Mouse (Mus musculus): ENCODE measurements around the gene Zzz3. TPM values are rescaled to one million over a fixed set of nuclear protein-coding genes. Genes with fewer than 3 reads are reported as not detected.

The Zzz3 gene
- polyA plus RNA-seq, 1 experiment from 2014 or later = 68.6 TPM

DNA sequence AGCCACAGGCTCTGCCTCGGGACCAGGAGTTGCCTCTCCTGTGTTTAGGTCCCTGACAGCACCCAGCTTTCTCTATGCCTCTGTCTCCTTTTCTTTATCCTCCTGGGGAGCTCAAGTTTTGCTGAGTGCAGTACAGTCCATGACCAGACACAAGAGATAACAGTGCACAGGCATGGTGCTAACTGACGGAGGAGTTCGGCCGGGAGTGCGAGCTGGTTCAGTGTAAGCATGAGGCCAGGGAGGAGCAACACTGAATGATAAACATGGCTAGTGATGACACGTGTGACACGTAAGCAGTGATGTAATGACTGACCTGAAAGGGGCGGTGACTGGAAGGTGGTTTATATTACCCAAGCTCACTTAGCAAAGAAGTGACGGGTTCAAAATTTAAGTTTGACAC lies 71.6 kb downstream of the Zzz3 start:
- no peaks in the 10 kb centered on the region for H3K9me3 ChIP-seq (ENCODE audit: low read depth, low read length)
- no peaks in the 10 kb centered on the region for H3K27me3 ChIP-seq (ENCODE audit: insufficient read depth, low read length)
- H3K4me1 ChIP-seq (ENCODE audit: insufficient read depth) = no peaks in the 10 kb centered on the region
- no peak overlapping the region for H3K27ac ChIP-seq (ENCODE audit: low read depth)
- no peak overlapping the region for H3K4me3 ChIP-seq (ENCODE audit: low read depth, low read length)
- DNase-seq (no peak), ATAC-seq (ENCODE audit: insufficient read depth) (0 out of 2 replicates have a peak, but pooled peaks have one; percentile 33)
- peaks cover 20% of the 10 kb centered on the region for H3K36me3 ChIP-seq (ENCODE audit: insufficient read depth)
- WGBS = 59% methylated on average over 9 of the region's 9 CpGs
- no peak overlapping the region for H3K4me2 ChIP-seq
- H3K9ac ChIP-seq = no peak overlapping the region
- TF ChIP-seq CTCF (IDR thresholded peaks at IDR 0.05; ENCODE audit: low read depth) = no peak

GRCm38 (mm10) chr3:152467312-152467711 lies 72.0 kb downstream of the Zzz3 start:
- H3K4me2 ChIP-seq = no peak overlapping the region
- no peak overlapping the region for H3K9ac ChIP-seq
- no peak for DNase-seq
- peaks cover 16% of the 10 kb centered on the region for H3K36me3 ChIP-seq (ENCODE audit: insufficient read depth)
- TF ChIP-seq CTCF (IDR thresholded peaks at IDR 0.05; ENCODE audit: low read depth) = no peak
- no peak for ATAC-seq (ENCODE audit: insufficient read depth)
- no peaks in the 10 kb centered on the region for H3K27me3 ChIP-seq (ENCODE audit: insufficient read depth, low read length)
- WGBS = 76% methylated on average over 4 of the region's 4 CpGs
- H3K9me3 ChIP-seq (ENCODE audit: low read depth, low read length) = no peaks in the 10 kb centered on the region
- H3K4me1 ChIP-seq (ENCODE audit: insufficient read depth) = no peaks in the 10 kb centered on the region
- no peak overlapping the region for H3K27ac ChIP-seq (ENCODE audit: low read depth)
- no peak overlapping the region for H3K4me3 ChIP-seq (ENCODE audit: low read depth, low read length)

DNA sequence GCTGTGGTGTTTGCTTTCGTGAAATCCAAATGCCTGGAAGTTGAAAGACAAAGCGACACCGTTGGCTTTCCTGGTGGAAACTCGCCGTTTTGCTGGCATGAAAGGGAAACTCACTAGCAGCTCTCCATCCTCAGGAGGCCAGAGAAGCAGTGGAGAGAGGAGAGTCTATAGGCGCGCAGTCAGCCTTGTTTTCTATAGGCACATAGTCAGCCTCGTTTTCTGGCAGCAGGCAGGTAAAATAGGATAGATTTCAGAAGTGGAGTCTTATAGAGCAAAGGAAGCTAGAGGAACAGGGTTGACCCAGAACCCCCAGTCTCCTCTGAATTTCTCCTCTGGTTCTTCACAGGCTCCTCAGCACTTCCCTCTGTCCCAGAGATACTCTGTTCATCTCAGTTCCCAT lies 72.8 kb downstream of the Zzz3 start:
- 87% methylated on average over 8 of the region's 8 CpGs for WGBS
- no peaks in the 10 kb centered on the region for H3K9me3 ChIP-seq (ENCODE audit: low read depth, low read length)
- no peak overlapping the region for H3K4me2 ChIP-seq
- no peak overlapping the region for H3K9ac ChIP-seq
- peaks cover 12% of the 10 kb centered on the region for H3K36me3 ChIP-seq (ENCODE audit: insufficient read depth)
- H3K27ac ChIP-seq (ENCODE audit: low read depth) = no peak overlapping the region
- TF ChIP-seq CTCF (IDR thresholded peaks at IDR 0.05; ENCODE audit: low read depth) = no peak
- no peaks in the 10 kb centered on the region for H3K27me3 ChIP-seq (ENCODE audit: insufficient read depth, low read length)
- H3K4me3 ChIP-seq (ENCODE audit: low read depth, low read length) = no peak overlapping the region
- ATAC-seq (ENCODE audit: insufficient read depth) (no peak), DNase-seq (no peak)
- no peaks in the 10 kb centered on the region for H3K4me1 ChIP-seq (ENCODE audit: insufficient read depth)

DNA sequence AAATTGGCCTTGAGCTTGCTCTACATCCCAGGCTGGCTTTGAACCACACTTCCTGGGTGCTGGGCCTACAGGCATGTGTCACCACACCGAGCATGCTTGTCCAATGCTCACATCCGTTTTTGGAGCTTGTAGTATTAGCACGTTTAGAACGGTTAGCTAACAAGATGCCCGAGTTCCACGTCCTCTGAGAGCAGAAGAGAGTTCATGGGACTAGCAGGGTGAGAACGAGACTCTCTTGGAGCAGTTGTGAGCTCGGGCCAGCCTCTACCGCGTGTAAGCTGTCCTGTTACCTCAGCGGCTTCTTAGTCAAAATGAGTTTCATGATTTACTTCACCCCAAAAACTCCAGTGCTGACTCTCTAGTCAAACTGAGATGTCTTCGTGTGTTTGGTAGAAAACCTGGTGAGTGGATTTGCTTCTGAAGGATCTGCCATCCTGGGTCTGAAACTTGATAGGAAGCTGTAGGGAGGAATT lies 73.3 kb downstream of the Zzz3 start:
- ATAC-seq (ENCODE audit: insufficient read depth) (no peak), DNase-seq (peak; percentile 30)
- no peak overlapping the region for H3K4me3 ChIP-seq (ENCODE audit: low read depth, low read length)
- no peak overlapping the region for H3K4me2 ChIP-seq
- WGBS = 77% methylated on average over 12 of the region's 12 CpGs
- no peaks in the 10 kb centered on the region for H3K9me3 ChIP-seq (ENCODE audit: low read depth, low read length)
- no peaks in the 10 kb centered on the region for H3K4me1 ChIP-seq (ENCODE audit: insufficient read depth)
- H3K36me3 ChIP-seq (ENCODE audit: insufficient read depth) = 0 out of 2 replicates have a peak, but pooled peaks cover 6% of the 10 kb centered on the region
- no peaks in the 10 kb centered on the region for H3K27me3 ChIP-seq (ENCODE audit: insufficient read depth, low read length)
- H3K9ac ChIP-seq = no peak overlapping the region
- no peak for TF ChIP-seq CTCF (IDR thresholded peaks at IDR 0.05; ENCODE audit: low read depth)
- no peak overlapping the region for H3K27ac ChIP-seq (ENCODE audit: low read depth)

- Histone ChIP-seq H3K27ac (ENCODE audit: low read depth) (no peak overlapping the region), H3K36me3 (ENCODE audit: insufficient read depth) (no peaks in the 10 kb centered on the region), H3K9ac (no peak overlapping the region), H3K27me3 (ENCODE audit: insufficient read depth, low read length) (no peaks in the 10 kb centered on the region), H3K9me3 (ENCODE audit: low read depth, low read length) (no peaks in the 10 kb centered on the region), H3K4me1 (ENCODE audit: insufficient read depth) (no peaks in the 10 kb centered on the region), H3K4me2 (no peak overlapping the region), H3K4me3 (ENCODE audit: low read depth, low read length) (no peak overlapping the region)
- WGBS = 70% methylated on average over 18 of the region's 18 CpGs
- TF ChIP-seq CTCF (IDR thresholded peaks at IDR 0.05; ENCODE audit: low read depth) = no peak
- ATAC-seq (ENCODE audit: insufficient read depth) (no peak), DNase-seq (no peak)
Measured at GRCm38 (mm10) chr3:152469423-152470200, 74.3 kb downstream of the Zzz3 start.

GRCm38 (mm10) chr3:152470347-152470746 lies 75.1 kb downstream of the Zzz3 start:
- no peaks in the 10 kb centered on the region for H3K27me3 ChIP-seq (ENCODE audit: insufficient read depth, low read length)
- no peak overlapping the region for H3K9ac ChIP-seq
- no peak overlapping the region for H3K4me3 ChIP-seq (ENCODE audit: low read depth, low read length)
- no peak for TF ChIP-seq CTCF (IDR thresholded peaks at IDR 0.05; ENCODE audit: low read depth)
- H3K4me2 ChIP-seq = no peak overlapping the region
- WGBS = 77% methylated on average over 10 of the region's 10 CpGs
- 0 out of 2 replicates have a peak, but pooled peaks cover 3% of the 10 kb centered on the region for H3K4me1 ChIP-seq (ENCODE audit: insufficient read depth)
- DNase-seq (no peak), ATAC-seq (ENCODE audit: insufficient read depth) (no peak)
- no peak overlapping the region for H3K27ac ChIP-seq (ENCODE audit: low read depth)
- no peaks in the 10 kb centered on the region for H3K9me3 ChIP-seq (ENCODE audit: low read depth, low read length)
- H3K36me3 ChIP-seq (ENCODE audit: insufficient read depth) = no peaks in the 10 kb centered on the region

DNA sequence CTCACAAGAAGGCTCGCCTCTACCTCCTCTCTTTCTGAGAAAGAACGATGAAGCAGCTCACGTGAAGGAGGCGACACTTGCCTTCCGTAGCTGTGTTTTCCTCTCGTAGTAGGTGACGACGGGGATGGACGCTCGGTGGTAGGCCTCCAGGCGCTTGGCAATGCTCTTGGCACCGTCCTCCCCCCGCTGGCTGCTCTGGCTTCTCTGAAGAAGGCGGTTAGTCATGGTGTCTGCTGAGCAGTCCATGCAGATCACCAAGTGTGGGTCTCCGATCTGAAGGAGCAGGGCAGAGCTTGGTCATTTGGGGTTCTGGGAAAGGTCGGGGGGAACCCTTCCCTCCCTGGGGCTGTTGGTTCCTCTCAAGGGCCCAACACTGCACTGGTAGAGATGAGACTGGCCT lies 77.4 kb downstream of the Zzz3 start:
- no peak overlapping the region for H3K27ac ChIP-seq (ENCODE audit: low read depth)
- WGBS = 73% methylated on average over 16 of the region's 16 CpGs
- H3K4me3 ChIP-seq (ENCODE audit: low read depth, low read length) = no peak overlapping the region
- H3K27me3 ChIP-seq (ENCODE audit: insufficient read depth, low read length) = no peaks in the 10 kb centered on the region
- no peak overlapping the region for H3K9ac ChIP-seq
- H3K9me3 ChIP-seq (ENCODE audit: low read depth, low read length) = no peaks in the 10 kb centered on the region
- no peak for ATAC-seq (ENCODE audit: insufficient read depth)
- H3K36me3 ChIP-seq (ENCODE audit: insufficient read depth) = no peaks in the 10 kb centered on the region
- no peak for TF ChIP-seq CTCF (IDR thresholded peaks at IDR 0.05; ENCODE audit: low read depth)
- no peak for DNase-seq
- no peak overlapping the region for H3K4me2 ChIP-seq
- H3K4me1 ChIP-seq (ENCODE audit: insufficient read depth) = 0 out of 2 replicates have a peak, but pooled peaks cover 3% of the 10 kb centered on the region
